Mouse (Mus musculus): ENCODE results near the gene Gbp7. TPM values are rescaled to one million over a fixed set of nuclear protein-coding genes. Genes with fewer than 3 reads are reported as not detected.
"Not testable (repeated sequence)": the region's sequence is repeated elsewhere in the genome, so short reads cannot be mapped to it uniquely, and the experiment has no call there.

Gene Gbp7
- polyA plus RNA-seq, 2 experiments = 0.80 to 2.7 TPM

- Histone ChIP-seq H3K27ac (no peak overlapping the region), H3K9me3 (ENCODE audit: control insufficient read depth, low read length) (no peaks in the 10 kb centered on the region), H3K4me2 (ENCODE audit: low read depth) (peak overlapping the region; percentile 63), H3K36me3 (replicated peaks; ENCODE audit: control insufficient read depth, insufficient read depth, low read depth) (no peaks in the 10 kb centered on the region), H3K4me1 (replicated peaks; ENCODE audit: control insufficient read depth in 2 of 2, insufficient read depth in 2 of 2, low read length in 1 of 2) (peaks cover 0 to 2% of the 10 kb centered on the region in 2 experiments; a peak in 1 of 4 replicates), H3K4me3 (ENCODE audit: insufficient read depth in 1 of 2, low read depth in 2 of 2, low read length in 2 of 2) (peak overlapping the region; percentile 52 to 78; a peak in 3 of 4 replicates), H3K27me3 (ENCODE audit: control insufficient read depth, insufficient read depth, low read length) (no peaks in the 10 kb centered on the region), H3K9ac (replicated peaks) (no peak overlapping the region)
- no peak for ATAC-seq (ENCODE audit: insufficient read depth)
- DNase-seq (ENCODE audit: low read depth in 3 of 3, low spot score in 3 of 3) = no peak
- TF ChIP-seq EP300 (IDR thresholded peaks at IDR 0.05; ENCODE audit: low read depth) = no peak
- TF ChIP-seq CTCF (IDR thresholded peaks at IDR 0.05; ENCODE audit: low read depth) = no peak
- 35% methylated on average over 2 of the region's 2 CpGs for WGBS (ENCODE audit: insufficient replicate concordance)
Measured at GRCm38 (mm10) chr3:142529597-142529996, 545 bp upstream of the Gbp7 start.

- DNase-seq (ENCODE audit: low read depth in 3 of 3, low spot score in 3 of 3) (peak in 1 of 3 experiments; percentile 18), ATAC-seq (ENCODE audit: insufficient read depth) (peak; percentile 28; the same call in 1 of the 2 replicates)
- Histone ChIP-seq H3K9ac (replicated peaks) (no peak overlapping the region), H3K4me1 (replicated peaks; ENCODE audit: control insufficient read depth in 2 of 2, insufficient read depth in 2 of 2, low read length in 1 of 2) (peaks cover 0 to 2% of the 10 kb centered on the region in 2 experiments; a peak in 1 of 4 replicates), H3K27ac (no peak overlapping the region), H3K4me3 (ENCODE audit: insufficient read depth in 1 of 2, low read depth in 2 of 2, low read length in 2 of 2) (no peak overlapping the region), H3K4me2 (ENCODE audit: low read depth) (no peak overlapping the region), H3K27me3 (ENCODE audit: control insufficient read depth, insufficient read depth, low read length) (no peaks in the 10 kb centered on the region), H3K36me3 (replicated peaks; ENCODE audit: control insufficient read depth, insufficient read depth, low read depth) (no peaks in the 10 kb centered on the region), H3K9me3 (ENCODE audit: control insufficient read depth, low read length) (no peaks in the 10 kb centered on the region)
- TF ChIP-seq CTCF (IDR thresholded peaks at IDR 0.05; ENCODE audit: low read depth) (no peak), EP300 (IDR thresholded peaks at IDR 0.05; ENCODE audit: low read depth) (peak; percentile 39)
- whole genome bisulfite sequencing (ENCODE audit: insufficient replicate concordance) = 48% methylated on average over 3 of the region's 3 CpGs
Measured at GRCm38 (mm10) chr3:142531595-142531994, 1.5 kb downstream of the Gbp7 start.

GRCm38 (mm10) chr3:142533185-142533584 lies 3.0 kb downstream of the Gbp7 start:
- TF ChIP-seq EP300 (IDR thresholded peaks at IDR 0.05; ENCODE audit: low read depth) (no peak), CTCF (IDR thresholded peaks at IDR 0.05; ENCODE audit: low read depth) (no peak)
- H3K4me3 ChIP-seq (ENCODE audit: insufficient read depth in 1 of 2, low read depth in 2 of 2, low read length in 2 of 2) = no peak overlapping the region
- 59% methylated on average over 3 of the region's 3 CpGs for WGBS (ENCODE audit: insufficient replicate concordance)

GRCm38 (mm10) chr3:142535667-142536066 lies 5.5 kb downstream of the Gbp7 start:
- H3K4me3 ChIP-seq (ENCODE audit: insufficient read depth in 1 of 2, low read depth in 2 of 2, low read length in 2 of 2) = no peak overlapping the region
- H3K4me1 ChIP-seq (replicated peaks; ENCODE audit: control insufficient read depth in 2 of 2, insufficient read depth in 2 of 2, low read length in 1 of 2) = peaks cover 0 to 2% of the 10 kb centered on the region in 2 experiments; a peak in 1 of 4 replicates
- H3K9ac ChIP-seq (replicated peaks) = no peak overlapping the region
- H3K4me2 ChIP-seq (ENCODE audit: low read depth) = no peak overlapping the region
- H3K9me3 ChIP-seq (ENCODE audit: control insufficient read depth, low read length) = no peaks in the 10 kb centered on the region
- no peak for DNase-seq (ENCODE audit: low read depth in 3 of 3, low spot score in 3 of 3)
- no peaks in the 10 kb centered on the region for H3K36me3 ChIP-seq (replicated peaks; ENCODE audit: control insufficient read depth, insufficient read depth, low read depth)
- H3K27ac ChIP-seq = no peak overlapping the region
- WGBS (ENCODE audit: insufficient replicate concordance) = 49% methylated on average over 1 of the region's 1 CpGs
- TF ChIP-seq CTCF (IDR thresholded peaks at IDR 0.05; ENCODE audit: low read depth) (no peak), EP300 (IDR thresholded peaks at IDR 0.05; ENCODE audit: low read depth) (no peak)
- H3K27me3 ChIP-seq (ENCODE audit: control insufficient read depth, insufficient read depth, low read length) = no peaks in the 10 kb centered on the region
- ATAC-seq (ENCODE audit: insufficient read depth) = no peak

More at GRCm38 (mm10) chr3:142533185-142533584, 3.0 kb downstream of the Gbp7 start:
- Histone ChIP-seq H3K27me3 (ENCODE audit: control insufficient read depth, insufficient read depth, low read length) (no peaks in the 10 kb centered on the region), H3K9ac (replicated peaks) (no peak overlapping the region), H3K4me2 (ENCODE audit: low read depth) (no peak overlapping the region), H3K27ac (no peak overlapping the region), H3K36me3 (replicated peaks; ENCODE audit: control insufficient read depth, insufficient read depth, low read depth) (no peaks in the 10 kb centered on the region), H3K4me1 (replicated peaks; ENCODE audit: control insufficient read depth in 2 of 2, insufficient read depth in 2 of 2, low read length in 1 of 2) (peaks cover 0 to 2% of the 10 kb centered on the region in 2 experiments; a peak in 1 of 4 replicates), H3K9me3 (ENCODE audit: control insufficient read depth, low read length) (no peaks in the 10 kb centered on the region)
- DNase-seq (ENCODE audit: low read depth in 3 of 3, low spot score in 3 of 3) = no peak
- no peak for ATAC-seq (ENCODE audit: insufficient read depth)

- ATAC-seq (ENCODE audit: insufficient read depth) (no peak), DNase-seq (ENCODE audit: low read depth in 3 of 3, low spot score in 3 of 3) (no peak)
- Histone ChIP-seq H3K4me2 (ENCODE audit: low read depth) (no peak overlapping the region), H3K27ac (no peak overlapping the region), H3K9me3 (ENCODE audit: control insufficient read depth, low read length) (no peaks in the 10 kb centered on the region), H3K4me3 (ENCODE audit: insufficient read depth in 1 of 2, low read depth in 2 of 2, low read length in 2 of 2) (no peak overlapping the region), H3K4me1 (replicated peaks; ENCODE audit: control insufficient read depth in 2 of 2, insufficient read depth in 2 of 2, low read length in 1 of 2) (no peaks in the 10 kb centered on the region), H3K9ac (replicated peaks) (no peak overlapping the region), H3K36me3 (replicated peaks; ENCODE audit: control insufficient read depth, insufficient read depth, low read depth) (no peaks in the 10 kb centered on the region), H3K27me3 (ENCODE audit: control insufficient read depth, insufficient read depth, low read length) (no peaks in the 10 kb centered on the region)
- TF ChIP-seq CTCF (IDR thresholded peaks at IDR 0.05; ENCODE audit: low read depth) (no peak), EP300 (IDR thresholded peaks at IDR 0.05; ENCODE audit: low read depth) (no peak)
- 64% methylated on average over 6 of the region's 6 CpGs for WGBS (ENCODE audit: insufficient replicate concordance)
Measured at GRCm38 (mm10) chr3:142541391-142541790, 11.2 kb downstream of the Gbp7 start.

- 71% methylated on average over 12 of the region's 12 CpGs for WGBS (ENCODE audit: insufficient replicate concordance)
- not testable (repeated sequence) for H3K4me2 ChIP-seq (ENCODE audit: low read depth)
Measured at GRCm38 (mm10) chr3:142542776-142543175, 12.6 kb downstream of the Gbp7 start.

More at GRCm38 (mm10) chr3:142542776-142543175, 12.6 kb downstream of the Gbp7 start:
- H3K4me1 ChIP-seq (replicated peaks; ENCODE audit: control insufficient read depth in 2 of 2, insufficient read depth in 2 of 2, low read length in 1 of 2); H3K9me3 ChIP-seq (ENCODE audit: control insufficient read depth, low read length); H3K9ac ChIP-seq (replicated peaks); H3K36me3 ChIP-seq (replicated peaks; ENCODE audit: control insufficient read depth, insufficient read depth, low read depth); DNase-seq (ENCODE audit: low read depth in 3 of 3, low spot score in 3 of 3); H3K27ac ChIP-seq; H3K27me3 ChIP-seq (ENCODE audit: control insufficient read depth, insufficient read depth, low read length); ATAC-seq (ENCODE audit: insufficient read depth); H3K4me3 ChIP-seq (ENCODE audit: insufficient read depth in 1 of 2, low read depth in 2 of 2, low read length in 2 of 2): not testable (repeated sequence)
